In genomic region chr2:25224492-25224765, GRCm38 (mm10) we compare ENCODE assay signal across 1 mouse cellular context.
TF ChIP-seq lines count a peak whose summit lies in the region.

Tubb4b (minus strand) TSS chr2:25224702.

TF ChIP-seq in MEL, 35 proteins besides CTCF, POLR2A, EP300 and RAD21 (continued from another document):
- TF ChIP-seq CHD1 (IDR thresholded peaks at IDR 0.05; ENCODE audit: low read depth, low read length) (no peak), MXI1 (IDR thresholded peaks at IDR 0.05; ENCODE audit: low read depth, low read length) (peak; percentile 42; the same call in 1 of the 2 replicates), GABPA (IDR thresholded peaks at IDR 0.05; ENCODE audit: low read depth, low read length) (no peak), MAX (IDR thresholded peaks at IDR 0.05; ENCODE audit: low read length) (no peak; the same call in 1 of the 2 replicates), POLR2AphosphoS5 (IDR thresholded peaks at IDR 0.05; ENCODE audit: borderline replicate concordance, low read depth, low read length) (peak; percentile 99), TCF12 (IDR thresholded peaks at IDR 0.05; ENCODE audit: low read depth, low read length) (peak; percentile 64), USF1 (IDR thresholded peaks at IDR 0.05; ENCODE audit: low read depth, low read length) (no peak)
TF ChIP-seq in MEL: peak in this region for 13.
